Mouse (Mus musculus) liver, adult 2 months (tissue): ENCODE results near the gene Arl10.

Experiments
- CTCF ChIP-seq: fragments of 200-500 bp; IDR thresholded peaks from 2 replicates; pipeline ENCODE4 v1.5.1; 2011; ENCODE audit warnings: low read depth, low read length, control low read depth
- POLR2A ChIP-seq: fragments of 200-500 bp; IDR thresholded peaks from 2 replicates; pipeline ENCODE4 v1.6.1; 2011; ENCODE audit warnings: low read length, control low read depth; ENCODE audit not compliant: insufficient read depth; ENCODE audit errors: extremely low read depth

- TF ChIP-seq CTCF (no peak), POLR2A (no peak)
Measured at GRCm38 (mm10) chr13:54596870-54597269, 22.1 kb downstream of the Arl10 start.
